Mouse (Mus musculus) midbrain, embryonic 15.5 days (tissue): ENCODE data around the gene Kif28. TPM values are rescaled to one million over a fixed set of nuclear protein-coding genes. Genes with fewer than 3 reads are reported as not detected.
A peak's percentile ranks its signal among the peaks of the same experiment; 100 is the strongest.
"Not testable (repeated sequence)": the region's sequence is repeated elsewhere in the genome, so short reads cannot be mapped to it uniquely, and the experiment has no call there.

Source experiments
- ATAC-seq: fragments of 200-750 bp; cut with Nextera tagmentation; replicated peaks from 2 replicates; pipeline ENCODE4 v1.8.0; 2017; ENCODE audit warnings: moderate TSS enrichment
- H3K27ac ChIP-seq: fragments of 300-500 bp; sonication (generic); 2 replicates; pipeline ENCODE4 v1.5.1; 2015; ENCODE audit warnings: mild to moderate bottlenecking, inconsistent platforms
- H3K27me3 ChIP-seq: fragments of 300-500 bp; sonication (generic); replicated peaks from 2 replicates; pipeline ENCODE4 v1.6.1; 2015; ENCODE audit warnings: inconsistent platforms
- H3K36me3 ChIP-seq: fragments of 300-500 bp; sonication (generic); replicated peaks from 2 replicates; pipeline ENCODE4 v1.6.1; 2015; ENCODE audit warnings: inconsistent platforms
- H3K4me1 ChIP-seq: fragments of 300-500 bp; sonication (generic); 2 replicates; pipeline ENCODE4 v1.6.1; 2015; ENCODE audit warnings: inconsistent platforms
- H3K4me2 ChIP-seq: fragments of 300-500 bp; sonication (generic); 2 replicates; pipeline ENCODE4 v1.6.1; 2015; ENCODE audit warnings: inconsistent platforms, mild to moderate bottlenecking, moderate library complexity
- H3K4me3 ChIP-seq: fragments of 300-500 bp; sonication (generic); 2 replicates; pipeline ENCODE4 v1.5.1; 2015; ENCODE audit warnings: mild to moderate bottlenecking, inconsistent platforms
- H3K9ac ChIP-seq: fragments of 300-500 bp; sonication (generic); 2 replicates; pipeline ENCODE4 v1.6.1; 2015; ENCODE audit warnings: mild to moderate bottlenecking, inconsistent platforms
- H3K9me3 ChIP-seq: fragments of 300-500 bp; sonication (generic); 2 replicates; pipeline ENCODE4 v1.6.1; 2016; ENCODE audit warnings: inconsistent platforms
- whole genome bisulfite sequencing: fragments of 180-500 bp; shearing (Covaris S2); methylation state at CpG from one replicate; pipeline ENCODE4 v1.1.7; 2015; ENCODE audit warnings: mixed read lengths; 5-methylcytosine and 5-hydroxymethylcytosine counted together
- polyA plus RNA-seq: library from polyadenylated mRNA; unstranded; fragments of >200 nt; fragmentation: Nextera tagmentation; extraction: Ambion mirVana; gene quantifications from 2 replicates; pipeline ENCODE4 v1.2.1, GENCODE M21; 2015

The Kif28 gene
- polyA plus RNA-seq, 1 experiment from 2014 or later = not detected

- peak overlapping the region; percentile 83 for H3K9ac ChIP-seq
- peak overlapping the region; percentile 70 for H3K4me3 ChIP-seq
- no peaks in the 10 kb centered on the region for H3K36me3 ChIP-seq
- ATAC-seq = peak; percentile 32
- no peaks in the 10 kb centered on the region for H3K9me3 ChIP-seq
- 2% methylated on average over 7 of the region's 7 CpGs for WGBS
- peak overlapping the region; percentile 67 for H3K4me2 ChIP-seq
- H3K4me1 ChIP-seq = peaks cover 19% of the 10 kb centered on the region
- H3K27ac ChIP-seq = peak overlapping the region; percentile 90
- H3K27me3 ChIP-seq = no peaks in the 10 kb centered on the region
Measured at GRCm38 (mm10) chr1:179667450-179667849, 77.6 kb downstream of the Kif28 start.

- no peak overlapping the region for H3K9ac ChIP-seq
- H3K27ac ChIP-seq = no peak overlapping the region
- H3K4me1 ChIP-seq = peaks cover 19% of the 10 kb centered on the region
- 44% methylated on average over 2 of the region's 2 CpGs for WGBS
- H3K4me3 ChIP-seq = peak overlapping the region; percentile 70; the same call in 1 of the 2 replicates
- no peak for ATAC-seq
- no peaks in the 10 kb centered on the region for H3K9me3 ChIP-seq
- no peaks in the 10 kb centered on the region for H3K36me3 ChIP-seq
- H3K27me3 ChIP-seq = no peaks in the 10 kb centered on the region
- peak overlapping the region; percentile 67 for H3K4me2 ChIP-seq
Measured at GRCm38 (mm10) chr1:179666971-179667370, 78.1 kb downstream of the Kif28 start.

DNA sequence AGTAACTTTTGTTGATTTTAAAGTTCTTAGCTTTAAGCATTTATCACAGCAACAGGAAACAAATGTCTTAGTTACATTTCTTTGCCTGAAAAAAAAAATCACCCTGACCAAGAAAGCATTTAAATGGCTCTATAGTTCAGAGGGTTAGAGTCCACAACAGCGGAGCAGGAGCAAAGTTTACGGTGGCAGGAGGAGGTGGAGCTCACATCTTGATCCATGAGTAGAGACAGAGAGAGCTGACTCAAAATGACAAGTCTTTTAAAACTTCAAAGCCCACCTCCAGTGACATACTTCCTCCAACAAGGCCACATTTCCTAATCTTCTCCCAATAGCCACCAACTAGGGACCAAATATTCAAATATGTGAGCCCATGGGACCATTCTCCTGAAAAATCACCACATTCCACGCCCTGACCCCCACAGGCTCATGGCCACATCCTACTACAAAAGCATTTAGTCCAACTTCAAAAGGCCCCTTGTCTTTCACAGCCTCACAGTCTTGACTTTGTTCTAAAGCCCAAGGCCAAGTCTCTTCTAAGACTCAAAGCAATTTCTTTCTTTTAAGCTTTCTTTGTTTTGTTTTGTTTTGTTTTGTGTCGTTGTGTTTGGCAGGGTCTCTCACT, 80.7 kb downstream of the Kif28 start:
- no peak overlapping the region for H3K9ac ChIP-seq
- no peak overlapping the region for H3K4me2 ChIP-seq
- no peak overlapping the region for H3K4me3 ChIP-seq
- no peak overlapping the region for H3K27ac ChIP-seq
- no peaks in the 10 kb centered on the region for H3K36me3 ChIP-seq
- 41% methylated on average over 4 of the region's 4 CpGs for WGBS
- H3K27me3 ChIP-seq = no peaks in the 10 kb centered on the region
- no peaks in the 10 kb centered on the region for H3K9me3 ChIP-seq
- peaks cover 14% of the 10 kb centered on the region for H3K4me1 ChIP-seq
- no peak for ATAC-seq

GRCm38 (mm10) chr1:179663065-179663464, 82.0 kb downstream of the Kif28 start:
- 88% methylated on average over 5 of the region's 5 CpGs for WGBS

DNA sequence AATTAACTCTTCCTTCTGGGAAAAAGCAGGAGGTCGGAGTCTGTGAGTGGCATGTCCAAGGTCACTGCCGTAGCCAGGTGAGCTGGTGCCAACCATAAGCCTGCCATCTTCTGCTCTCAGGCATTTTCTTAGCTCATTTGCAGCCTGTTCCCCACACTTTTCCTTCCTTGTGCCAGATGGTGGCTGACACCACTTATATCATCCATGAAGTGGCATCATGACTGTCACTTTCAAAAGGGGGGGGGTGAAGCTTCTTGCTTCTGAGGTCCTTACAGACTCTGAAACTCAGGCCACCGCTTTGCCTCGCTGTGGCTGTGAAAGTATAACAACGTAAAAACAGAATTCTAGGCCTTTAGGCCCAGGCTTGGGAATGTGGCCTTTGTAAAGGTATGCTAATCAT, 93.8 kb downstream of the Kif28 start:
- H3K4me3 ChIP-seq = no peak overlapping the region
- H3K9me3 ChIP-seq = no peaks in the 10 kb centered on the region
- no peak overlapping the region for H3K9ac ChIP-seq
- WGBS = 84% methylated on average over 5 of the region's 5 CpGs
- H3K4me2 ChIP-seq = no peak overlapping the region
- no peaks in the 10 kb centered on the region for H3K36me3 ChIP-seq
- no peak for ATAC-seq
- H3K4me1 ChIP-seq = no peaks in the 10 kb centered on the region
- no peak overlapping the region for H3K27ac ChIP-seq
- no peaks in the 10 kb centered on the region for H3K27me3 ChIP-seq

More at GRCm38 (mm10) chr1:179663065-179663464, 82.0 kb downstream of the Kif28 start:
- no peaks in the 10 kb centered on the region for H3K9me3 ChIP-seq
- H3K36me3 ChIP-seq = no peaks in the 10 kb centered on the region
- H3K9ac ChIP-seq = no peak overlapping the region
- no peak for ATAC-seq
- H3K27me3 ChIP-seq = no peaks in the 10 kb centered on the region
- H3K27ac ChIP-seq = no peak overlapping the region
- H3K4me1 ChIP-seq = peaks cover 8% of the 10 kb centered on the region
- no peak overlapping the region for H3K4me2 ChIP-seq
- no peak overlapping the region for H3K4me3 ChIP-seq

- H3K36me3 ChIP-seq = no peaks in the 10 kb centered on the region
- ATAC-seq = no peak
- H3K4me3 ChIP-seq = no peak overlapping the region
- H3K4me2 ChIP-seq = no peak overlapping the region
- WGBS = 82% methylated on average over 4 of the region's 4 CpGs
- H3K27ac ChIP-seq = no peak overlapping the region
- no peaks in the 10 kb centered on the region for H3K27me3 ChIP-seq
- no peak overlapping the region for H3K9ac ChIP-seq
- no peaks in the 10 kb centered on the region for H3K9me3 ChIP-seq
- H3K4me1 ChIP-seq = peaks cover 4% of the 10 kb centered on the region
Measured at GRCm38 (mm10) chr1:179650284-179650683, 94.8 kb downstream of the Kif28 start.

GRCm38 (mm10) chr1:179649324-179649723, 95.7 kb downstream of the Kif28 start:
- ATAC-seq = no peak
- Histone ChIP-seq H3K9me3 (no peaks in the 10 kb centered on the region), H3K36me3 (no peaks in the 10 kb centered on the region), H3K27me3 (no peaks in the 10 kb centered on the region), H3K4me3 (no peak overlapping the region), H3K9ac (no peak overlapping the region), H3K4me1 (peaks cover 4% of the 10 kb centered on the region), H3K4me2 (no peak overlapping the region), H3K27ac (no peak overlapping the region)
- WGBS = 63% methylated on average over 3 of the region's 3 CpGs

DNA sequence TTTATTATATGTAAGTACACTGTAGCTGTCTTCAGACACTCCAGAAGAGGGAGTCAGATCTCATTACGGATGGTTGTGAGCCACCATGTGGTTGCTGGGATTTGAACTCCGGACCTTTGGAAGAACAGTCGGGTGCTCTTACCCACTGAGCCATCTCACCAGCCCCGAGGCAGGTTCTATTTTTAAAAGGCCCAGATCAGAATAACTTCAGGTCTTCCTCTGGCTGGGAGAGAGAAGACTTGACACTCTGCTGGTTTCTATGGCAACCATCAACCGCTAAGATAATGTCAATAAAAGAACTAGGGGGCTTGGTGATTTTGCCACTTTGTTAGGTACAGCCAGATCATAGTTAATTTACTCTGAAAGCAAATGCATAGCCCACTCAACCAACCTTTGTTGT, 96.4 kb downstream of the Kif28 start:
- ATAC-seq = peak; percentile 63
- H3K9me3 ChIP-seq, H3K4me3 ChIP-seq, H3K36me3 ChIP-seq, H3K4me2 ChIP-seq, H3K27me3 ChIP-seq, H3K4me1 ChIP-seq, H3K27ac ChIP-seq, H3K9ac ChIP-seq: not testable (repeated sequence)
- WGBS = 66% methylated on average over 4 of the region's 5 CpGs

DNA sequence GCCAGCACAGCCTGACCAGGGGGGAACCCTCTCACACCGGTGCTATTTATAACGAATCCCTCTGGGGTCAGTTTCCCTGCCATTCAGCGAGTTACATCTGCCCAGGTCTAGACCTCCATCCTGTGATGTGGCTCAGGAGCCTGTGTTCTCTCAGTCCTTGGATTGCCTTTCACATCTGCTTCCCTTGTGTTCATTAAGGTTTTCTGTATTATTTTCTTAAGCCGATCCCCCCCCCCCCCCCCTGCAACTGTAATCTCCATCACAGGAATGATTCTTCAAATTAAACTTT, 99.1 kb downstream of the Kif28 start:
- 16% methylated on average over 4 of the region's 4 CpGs for WGBS
- H3K27ac ChIP-seq = no peak overlapping the region
- no peaks in the 10 kb centered on the region for H3K27me3 ChIP-seq
- H3K4me2 ChIP-seq = peak overlapping the region; percentile 43
- H3K9ac ChIP-seq = peak overlapping the region; percentile 35
- H3K4me1 ChIP-seq = peaks cover 6% of the 10 kb centered on the region
- no peaks in the 10 kb centered on the region for H3K9me3 ChIP-seq
- peak overlapping the region; percentile 29 for H3K4me3 ChIP-seq
- no peaks in the 10 kb centered on the region for H3K36me3 ChIP-seq
- ATAC-seq = no peak

Other genes starting within 250 kb of the Kif28 start
- gene Smyd3, start 227.2 kb downstream of the Kif28 start, polyA plus RNA-seq = 23.5 and 24.8 TPM in 2 replicates
- gene Tfb2m, start 199.0 kb downstream of the Kif28 start, polyA plus RNA-seq = 22.7 and 25.8 TPM in 2 replicates
- gene Cnst, start 198.9 kb downstream of the Kif28 start, polyA plus RNA-seq = 28.8 and 30.2 TPM in 2 replicates
- gene Sccpdh, start 77.1 kb downstream of the Kif28 start, polyA plus RNA-seq = 147 and 154 TPM in 2 replicates
- 0.23 TPM in 1 of 2 replicates, not detected in the other for gene Gm10518, start 58.1 kb upstream of the Kif28 start, polyA plus RNA-seq
- gene Ahctf1, start 58.4 kb upstream of the Kif28 start, polyA plus RNA-seq = 20.7 and 20.9 TPM in 2 replicates
- 28.5 and 28.9 TPM in 2 replicates for gene Cdc42bpa, start 215.2 kb upstream of the Kif28 start, polyA plus RNA-seq